Mouse (Mus musculus) kidney, postnatal 36 days (tissue): ENCODE results near the gene Gnaz.
A peak's percentile ranks its signal among the peaks of the same experiment; 100 is the strongest.

ENCODE experiments used
- DNase-seq, 2 experiments: peaks; one replicate each; pipeline ENCODE4 v3.0.0; 2021 to 2022; ENCODE audit warnings: mixed read lengths in 2 of 2

Gene Gnaz

GRCm38 (mm10) chr10:74966850-74967451 lies at the start of gene Gnaz:
Gnaz (plus strand) TSS chr10:74967177.
- DNase-seq, result peak; percentile 97 to 98

- DNase-seq, result no peak
Observed at GRCm38 (mm10) chr10:74919277-74919676, 47.7 kb upstream of the Gnaz start.

- peak; percentile 59 to 85 for DNase-seq
Observed at GRCm38 (mm10) chr10:74920853-74921567, 46.0 kb upstream of the Gnaz start.

GRCm38 (mm10) chr10:74921614-74922013 lies 45.4 kb upstream of the Gnaz start:
- DNase-seq, result no peak

- DNase-seq, result peak; percentile 11 to 56
Observed at GRCm38 (mm10) chr10:74922763-74923162, 44.2 kb upstream of the Gnaz start.

- DNase-seq, result no peak
Observed at GRCm38 (mm10) chr10:74924274-74924673, 42.7 kb upstream of the Gnaz start.

GRCm38 (mm10) chr10:74925324-74925723 lies 41.7 kb upstream of the Gnaz start:
- peak; percentile 42 to 78 for DNase-seq

- DNase-seq, result no peak
Observed at GRCm38 (mm10) chr10:74928276-74928675, 38.7 kb upstream of the Gnaz start.

GRCm38 (mm10) chr10:74929578-74929977 lies 37.4 kb upstream of the Gnaz start:
- DNase-seq, result peak in 1 of 2 experiments; percentile 66

- DNase-seq, result no peak
Observed at GRCm38 (mm10) chr10:74930541-74930940, 36.4 kb upstream of the Gnaz start.

- no peak for DNase-seq
Observed at GRCm38 (mm10) chr10:74931631-74932030, 35.3 kb upstream of the Gnaz start.

GRCm38 (mm10) chr10:74932487-74932886 lies 34.5 kb upstream of the Gnaz start:
- no peak for DNase-seq

GRCm38 (mm10) chr10:74933548-74934190 lies 33.3 kb upstream of the Gnaz start:
- DNase-seq, result no peak

GRCm38 (mm10) chr10:74934521-74934920 lies 32.5 kb upstream of the Gnaz start:
- DNase-seq, result no peak

- DNase-seq, result peak in 1 of 2 experiments; percentile 63
Observed at GRCm38 (mm10) chr10:74935016-74935415, 32.0 kb upstream of the Gnaz start.

GRCm38 (mm10) chr10:74937003-74937790 lies 29.8 kb upstream of the Gnaz start:
- peak in 1 of 2 experiments; percentile 45 for DNase-seq

- DNase-seq, result peak in 1 of 2 experiments; percentile 16
Observed at GRCm38 (mm10) chr10:74938410-74938809, 28.6 kb upstream of the Gnaz start.

GRCm38 (mm10) chr10:74939300-74939699 lies 27.7 kb upstream of the Gnaz start:
- DNase-seq, result peak in 1 of 2 experiments; percentile 13

- DNase-seq, result no peak
Observed at GRCm38 (mm10) chr10:74940795-74941194, 26.2 kb upstream of the Gnaz start.

- DNase-seq, result no peak
Observed at GRCm38 (mm10) chr10:74952830-74953443, 14.0 kb upstream of the Gnaz start.

- DNase-seq, result no peak
Observed at GRCm38 (mm10) chr10:74964380-74964779, 2.6 kb upstream of the Gnaz start.

- DNase-seq, result no peak
Observed at GRCm38 (mm10) chr10:74967651-74968267, 782 bp downstream of the Gnaz start.
